Mouse (Mus musculus) layer of hippocampus, adult 8-10 months (tissue): ENCODE results near the gene Pdia6. TPM values are rescaled to one million over a fixed set of nuclear protein-coding genes. Genes with fewer than 3 reads are reported as not detected.

Source experiments
- DNase-seq, 2 experiments: peaks; one replicate each; pipeline ENCODE4 v3.0.0; 2022; ENCODE audit warnings: low spot score in 2 of 2
- total RNA-seq, 4 experiments: library from RNA; stranded (reverse); gene quantifications; 2 replicates each; pipeline ENCODE4 v1.2.4; 2022

Pdia6 gene
- total RNA-seq, result 100 to 1,000 TPM; 101 to 184 (median 146) TPM

DNA sequence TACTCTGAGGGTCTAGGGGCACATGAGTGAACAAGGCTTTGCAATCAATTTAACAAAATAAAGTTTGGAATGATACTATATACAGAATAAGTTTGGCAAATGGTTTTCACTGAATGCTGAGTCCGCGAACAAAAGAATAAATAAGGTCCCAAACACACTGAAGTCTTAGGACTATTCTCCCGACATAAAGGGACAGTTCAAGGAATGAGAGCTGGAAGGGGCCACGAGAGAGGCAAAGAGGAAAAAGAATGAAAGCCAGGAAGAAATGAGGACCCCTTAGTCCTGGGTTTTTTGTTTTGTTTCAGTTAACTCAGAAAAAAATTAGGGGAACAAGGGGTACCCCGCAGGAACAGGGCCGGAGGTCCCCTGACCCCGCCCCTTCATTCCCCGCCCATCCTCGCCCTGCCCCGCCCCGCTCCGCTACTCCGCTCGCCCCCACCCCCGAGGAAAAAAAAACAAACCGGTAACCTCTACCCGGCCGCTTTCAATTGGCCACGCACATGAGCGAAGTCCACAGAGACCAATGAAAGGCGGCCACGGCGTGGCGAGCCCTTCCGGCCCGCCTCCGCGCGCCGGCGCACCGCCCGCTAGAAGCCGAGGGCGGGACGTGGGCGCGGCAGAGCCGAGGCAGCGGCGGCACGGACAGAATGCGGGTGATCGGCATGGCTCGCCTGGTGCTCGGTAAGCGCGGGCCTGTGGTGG is at the start of gene Pdia6:
Gene Pdia6 (plus strand): TSS at position 575 of the 702 bp plus-strand sequence.
- DNase-seq, result peak; percentile 82 to 88

DNA sequence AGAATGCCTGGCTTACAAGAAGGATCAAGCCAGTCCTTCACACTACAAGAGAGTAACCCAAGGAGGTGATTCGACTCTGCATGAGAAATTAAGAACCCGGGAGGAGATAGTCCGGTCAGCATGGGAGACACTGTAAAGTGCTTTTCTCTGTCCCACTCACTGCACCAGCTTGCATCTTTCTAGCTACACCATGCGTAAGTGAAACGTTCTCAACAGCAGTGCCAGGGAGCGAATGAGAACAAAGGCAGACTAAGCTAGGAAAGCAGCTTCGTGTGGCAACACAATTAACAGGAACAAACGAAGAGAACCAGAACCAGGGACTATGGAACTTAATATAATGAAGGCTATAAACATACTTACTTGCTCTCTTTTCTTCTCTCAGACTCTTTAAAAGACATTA is 48.0 kb upstream of the Pdia6 start:
- no peak for DNase-seq

DNA sequence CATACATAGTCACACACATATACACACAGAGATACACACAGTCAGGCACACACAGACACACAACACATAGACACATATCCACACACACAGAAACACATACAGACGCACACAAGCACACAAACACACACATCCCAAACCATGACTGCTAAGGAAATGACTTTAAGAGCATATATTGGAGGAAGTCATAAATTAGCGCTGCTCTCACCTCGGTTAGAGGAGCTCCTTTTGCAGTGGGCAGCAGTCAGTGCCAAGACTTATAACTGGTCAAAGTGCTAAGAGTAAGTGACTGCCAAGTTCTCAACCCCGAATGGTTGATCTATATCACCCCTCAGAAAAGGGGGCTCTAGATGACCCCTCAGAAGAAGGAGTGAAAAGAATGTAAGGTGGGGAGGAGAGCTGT is 47.2 kb upstream of the Pdia6 start:
- no peak for DNase-seq

DNA sequence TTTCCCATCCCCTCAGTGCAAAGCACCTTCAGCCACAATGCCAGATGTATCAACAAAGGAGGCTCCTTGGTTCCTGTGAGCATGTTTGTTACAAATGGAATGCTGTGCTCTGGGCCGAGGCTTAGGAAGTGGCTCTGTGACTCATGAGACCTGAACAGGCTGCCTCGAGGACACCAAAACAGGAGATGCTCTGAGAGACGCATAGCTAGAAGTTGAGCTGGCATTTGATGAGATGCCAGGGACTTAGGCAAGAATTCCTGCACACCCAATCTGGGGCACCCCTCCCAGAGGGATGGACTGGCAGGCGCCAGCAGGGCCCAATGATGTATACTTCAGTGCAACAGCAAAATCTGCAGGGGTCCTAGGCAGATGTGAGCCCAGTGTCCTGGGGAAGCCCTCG is 45.7 kb upstream of the Pdia6 start:
- DNase-seq, result no peak

DNA sequence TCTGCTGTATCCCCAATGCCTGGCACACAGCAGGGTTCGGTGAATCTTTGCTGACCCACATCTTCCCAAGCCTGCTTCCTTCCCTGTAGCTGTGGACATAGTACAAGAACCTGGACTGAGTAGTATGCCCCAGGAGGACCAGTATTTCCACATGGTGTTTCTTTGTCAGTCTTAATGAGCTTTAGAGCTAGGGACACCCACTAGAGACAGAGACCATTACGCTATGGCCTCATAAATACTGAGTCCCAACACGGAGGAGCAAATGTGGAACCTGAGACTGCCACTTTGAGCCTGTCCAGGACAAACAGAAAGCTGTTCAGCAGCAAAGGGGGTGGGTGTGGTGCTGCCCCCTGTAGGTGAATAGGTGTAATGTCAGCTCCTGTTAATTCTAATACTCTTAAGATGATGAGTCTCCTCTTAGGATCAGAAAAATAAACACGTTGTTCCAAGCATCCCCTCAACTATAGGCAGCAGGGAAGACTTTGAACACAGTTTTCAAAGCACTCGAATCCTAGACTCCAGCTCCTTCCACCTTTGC is 44.4 kb upstream of the Pdia6 start:
- DNase-seq, result no peak

DNA sequence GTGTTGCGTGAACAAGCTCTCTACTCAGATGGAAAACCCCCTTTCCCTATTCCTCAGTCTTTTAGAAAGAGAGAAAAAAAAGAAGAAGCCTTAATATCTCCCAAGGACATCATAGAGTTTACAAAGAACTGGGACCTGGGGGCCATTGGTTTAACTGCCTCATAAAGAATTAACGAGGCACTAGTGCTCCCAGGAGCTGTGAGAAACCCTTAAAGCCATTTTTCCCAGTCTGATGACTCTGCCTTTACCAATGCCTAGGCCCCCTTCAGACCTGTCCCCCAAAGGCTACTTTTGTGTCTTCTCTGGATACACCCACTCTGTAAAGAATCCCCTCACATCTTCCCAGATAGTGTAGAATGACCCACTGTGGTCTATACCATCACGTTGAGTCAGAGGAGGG is 43.3 kb upstream of the Pdia6 start:
- DNase-seq, result no peak

DNA sequence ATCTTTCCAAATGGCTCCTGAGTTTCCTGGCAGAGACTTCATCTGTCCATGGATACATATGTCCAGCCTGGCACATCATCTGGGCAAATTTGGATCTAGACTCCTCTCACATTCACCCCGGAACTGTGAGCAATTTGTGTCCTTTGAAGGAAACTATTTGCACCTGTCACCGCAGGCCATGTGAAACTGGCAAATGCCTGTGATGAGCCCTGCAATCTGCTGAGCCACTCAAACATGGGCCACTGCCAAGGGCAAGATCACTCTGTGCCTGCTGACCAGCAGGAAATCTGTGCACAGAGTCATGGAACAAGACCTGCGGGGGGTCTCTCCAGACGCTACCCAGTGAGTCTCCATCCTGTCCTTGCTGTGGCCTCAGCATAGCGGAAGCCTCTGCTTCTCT is 41.3 kb upstream of the Pdia6 start:
- DNase-seq, result no peak

DNA sequence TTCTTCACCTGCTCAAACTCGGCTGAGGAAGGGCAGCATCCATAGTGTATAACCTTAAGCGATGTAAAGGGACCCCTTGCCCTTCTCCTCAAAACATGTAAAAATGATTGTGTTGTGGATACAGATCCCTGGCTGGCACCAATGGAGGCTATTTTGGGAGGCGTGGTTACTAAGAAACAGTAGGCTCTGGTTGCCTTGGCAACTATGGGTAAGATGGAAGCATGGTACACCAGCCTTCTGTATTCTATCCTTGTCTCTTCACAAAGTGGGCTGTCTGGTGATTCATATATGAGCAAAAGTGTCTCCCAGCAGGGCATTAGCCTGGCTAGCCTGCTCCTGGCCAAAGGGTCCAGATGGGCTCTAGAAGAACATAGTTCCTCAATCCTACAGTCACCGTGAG is 38.4 kb upstream of the Pdia6 start:
- DNase-seq, result peak; percentile 67 to 69

DNA sequence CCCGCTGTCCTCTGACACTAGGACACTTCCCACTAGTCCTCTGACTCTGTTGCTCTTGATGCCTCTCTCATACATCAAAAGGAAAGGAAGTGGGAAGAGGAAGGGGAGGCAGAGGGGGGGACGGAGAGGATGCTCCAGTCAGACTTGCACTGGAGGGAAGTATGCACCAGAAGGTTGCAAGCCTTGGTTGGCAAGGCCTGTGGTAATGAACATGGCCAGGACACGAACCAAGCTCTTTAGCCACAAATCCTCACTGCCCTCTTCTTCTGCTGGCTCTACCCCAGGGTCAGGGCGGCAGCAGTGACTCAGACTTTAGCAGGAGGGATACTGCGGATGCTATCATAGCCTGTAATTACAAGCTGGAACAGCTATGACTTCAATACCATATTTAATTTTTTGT is 35.8 kb upstream of the Pdia6 start:
- DNase-seq, result no peak

DNA sequence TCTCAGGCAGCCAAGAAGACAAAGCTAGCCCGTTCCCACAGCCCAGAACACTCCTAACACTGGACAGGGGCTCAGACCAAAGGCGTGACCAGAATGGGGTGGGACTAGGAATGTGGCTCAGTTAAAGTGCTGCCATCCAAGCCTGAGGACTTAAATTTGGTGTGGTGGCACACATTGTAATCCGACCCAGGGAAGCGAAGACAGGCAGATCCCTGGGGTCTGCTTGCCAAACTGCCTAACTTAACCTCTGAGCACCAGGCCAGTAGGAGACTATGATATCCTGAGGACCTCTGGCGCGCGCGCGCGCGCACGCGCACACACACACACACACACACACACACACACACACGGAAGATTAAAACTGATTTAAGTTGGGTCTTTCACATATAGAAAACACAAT is 34.8 kb upstream of the Pdia6 start:
- DNase-seq, result no peak

DNA sequence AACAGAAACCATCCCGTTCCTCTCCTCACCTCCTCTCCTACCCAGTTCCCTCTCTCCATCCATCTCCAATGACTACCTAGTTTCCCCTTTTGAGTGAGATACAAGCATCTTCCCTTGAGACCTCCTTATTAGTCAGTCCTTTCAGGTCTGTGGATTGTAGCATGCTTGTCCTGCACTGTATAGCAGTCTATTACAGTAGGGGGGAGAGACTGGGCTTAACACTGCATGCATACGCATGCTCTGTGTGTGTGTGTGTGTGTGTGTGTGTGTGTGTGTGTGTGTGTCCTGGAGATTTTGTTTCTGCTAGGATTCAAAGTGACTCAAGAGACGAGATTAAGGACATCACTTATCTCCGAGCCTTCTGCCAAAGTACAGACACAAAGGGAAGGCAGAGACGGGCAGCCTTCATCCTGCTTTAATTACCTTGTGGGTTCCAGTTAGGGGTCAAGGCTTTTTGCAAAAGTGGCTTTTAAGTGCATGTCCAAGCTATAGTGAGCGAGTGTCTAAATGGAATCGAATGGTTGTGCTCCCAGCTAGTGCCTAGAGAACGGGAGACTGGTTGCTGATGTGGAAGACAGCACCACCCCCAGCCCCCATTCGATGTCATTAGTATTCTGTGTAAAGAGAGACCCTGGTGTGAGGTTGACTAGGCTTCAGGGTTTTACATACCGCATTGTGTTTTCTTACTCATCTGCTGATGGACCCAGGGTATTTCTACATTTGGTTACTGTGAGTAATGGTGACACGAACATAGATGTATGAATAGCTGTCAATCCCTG is 30.6 kb upstream of the Pdia6 start:
- no peak for DNase-seq

DNA sequence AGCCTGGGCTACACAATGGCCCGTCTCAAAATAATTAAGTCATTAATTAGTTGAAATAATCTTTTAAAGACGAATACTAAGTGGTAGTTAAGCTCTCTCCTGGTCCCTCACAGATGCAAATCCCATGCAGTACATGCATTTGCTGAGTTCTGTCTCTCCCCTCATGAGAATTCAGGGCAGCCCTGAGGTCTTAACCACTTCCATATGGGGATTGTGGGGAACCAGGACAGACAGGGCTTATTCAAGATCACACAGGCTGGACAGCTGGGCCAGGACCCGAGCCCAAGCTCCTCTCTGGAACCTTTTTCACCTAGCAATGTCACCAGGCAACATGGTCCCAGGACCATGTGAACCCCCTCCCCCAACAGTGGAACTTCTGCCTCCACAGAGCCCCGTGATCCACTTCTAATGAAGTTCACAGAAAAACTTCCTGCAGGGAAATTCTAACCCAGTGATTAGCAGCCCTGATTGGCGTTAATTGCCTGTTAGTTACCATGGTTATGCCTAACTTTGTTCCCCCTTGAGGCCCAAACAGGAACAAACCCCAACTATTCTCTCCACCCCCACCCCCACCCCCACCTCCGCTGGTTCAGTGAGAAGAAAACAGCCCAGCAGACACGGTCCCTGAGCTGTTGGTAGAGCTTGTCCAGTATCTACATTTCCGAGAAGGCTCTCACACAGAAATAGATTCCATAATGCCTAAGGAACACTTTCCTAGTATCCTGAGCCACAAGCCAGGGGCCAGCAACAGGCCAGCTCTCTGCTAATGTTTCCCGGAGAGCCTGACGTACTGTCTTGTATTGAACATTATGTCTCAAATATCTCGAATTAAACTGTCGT is 27.5 kb upstream of the Pdia6 start:
- DNase-seq, result no peak

DNA sequence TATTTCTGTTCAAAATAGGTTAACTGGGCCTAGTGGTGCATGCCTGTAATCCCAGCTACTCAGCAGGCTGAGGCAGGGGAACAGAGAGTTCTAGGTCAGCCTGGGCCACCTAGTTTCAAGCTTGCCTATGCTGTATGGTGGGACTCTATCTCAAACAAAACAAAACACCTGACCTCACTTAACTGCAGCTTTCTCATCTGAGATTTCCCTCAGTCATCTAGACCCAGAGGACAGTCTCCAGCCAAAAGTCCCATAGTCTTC is 27.0 kb upstream of the Pdia6 start:
- DNase-seq, result no peak

DNA sequence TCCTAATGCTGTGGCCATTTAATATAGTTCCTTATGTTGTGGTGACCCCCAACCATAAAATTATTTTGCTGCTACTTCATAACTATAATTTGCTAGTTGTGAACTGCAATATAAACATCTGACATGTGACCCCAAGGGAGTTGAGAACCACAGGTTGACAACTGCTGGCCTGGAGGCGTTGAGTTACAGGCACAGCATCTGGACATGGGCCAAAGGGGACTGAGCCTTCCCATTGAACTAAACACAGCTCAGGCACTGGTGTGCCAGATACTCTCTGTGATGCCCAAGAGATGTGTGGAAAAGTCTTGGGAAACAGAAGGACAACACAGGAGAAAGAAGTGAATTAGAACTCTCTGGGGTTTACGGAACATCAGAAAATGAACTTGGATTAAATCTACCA is 25.3 kb upstream of the Pdia6 start:
- no peak for DNase-seq

DNA sequence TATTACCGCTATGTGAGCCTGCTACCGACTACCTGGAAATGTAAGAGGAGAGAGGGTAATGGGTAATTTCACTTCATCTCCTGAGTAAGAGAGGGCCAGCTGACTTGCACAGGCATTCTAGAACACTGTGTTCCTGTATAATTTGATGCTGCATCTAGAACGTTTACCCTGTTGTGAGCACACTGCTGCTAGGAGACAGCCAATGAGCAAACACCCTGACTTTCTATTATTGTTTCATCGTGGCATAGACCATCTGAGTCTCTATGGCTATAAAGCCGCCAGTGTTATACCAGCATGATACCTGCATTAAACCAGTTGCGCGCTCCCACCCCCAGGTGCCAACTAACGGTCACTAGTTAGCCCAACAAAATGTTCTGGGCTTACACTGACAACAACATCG is 24.7 kb upstream of the Pdia6 start:
- peak in 1 of 2 experiments; percentile 58 for DNase-seq

DNA sequence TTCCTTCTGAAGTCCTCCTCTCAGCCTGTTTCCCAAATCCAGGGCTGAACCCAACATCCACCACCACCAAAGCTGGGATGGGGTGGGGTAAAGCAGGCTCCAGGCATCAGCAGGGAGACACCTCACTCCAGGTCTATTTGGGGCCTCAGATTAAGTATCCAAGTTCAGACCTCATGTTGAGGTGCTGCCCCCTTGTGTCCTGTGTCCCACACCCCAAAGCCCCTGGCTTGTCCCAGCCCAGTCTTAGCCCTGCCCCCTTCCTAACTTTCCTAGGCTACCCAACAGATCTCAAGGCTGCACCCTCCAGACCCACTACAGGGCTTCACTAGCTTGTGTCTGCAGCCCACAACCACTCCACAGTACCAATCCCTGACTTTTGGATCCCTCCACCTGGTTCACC is 24.3 kb upstream of the Pdia6 start:
- DNase-seq, result no peak

DNA sequence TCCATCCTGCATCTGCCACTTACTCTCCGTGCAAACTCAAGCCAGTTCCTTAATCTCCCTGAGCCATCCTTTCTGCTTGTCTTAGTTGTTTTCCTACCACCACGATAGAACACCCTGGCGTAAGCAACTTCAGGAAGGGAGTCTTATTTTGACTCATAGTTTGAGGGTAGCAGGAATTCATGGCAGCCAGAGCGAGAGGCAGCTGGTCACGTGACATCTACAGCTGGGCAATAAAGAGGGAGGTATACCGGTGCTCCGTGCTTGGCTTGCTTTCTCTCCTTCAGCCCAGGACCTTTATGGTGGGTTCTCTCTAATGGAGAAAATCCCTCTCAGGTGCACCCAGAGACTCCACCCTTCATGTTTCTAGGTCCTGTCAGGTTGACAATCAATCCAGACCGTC is 15.4 kb upstream of the Pdia6 start:
- DNase-seq, result no peak

DNA sequence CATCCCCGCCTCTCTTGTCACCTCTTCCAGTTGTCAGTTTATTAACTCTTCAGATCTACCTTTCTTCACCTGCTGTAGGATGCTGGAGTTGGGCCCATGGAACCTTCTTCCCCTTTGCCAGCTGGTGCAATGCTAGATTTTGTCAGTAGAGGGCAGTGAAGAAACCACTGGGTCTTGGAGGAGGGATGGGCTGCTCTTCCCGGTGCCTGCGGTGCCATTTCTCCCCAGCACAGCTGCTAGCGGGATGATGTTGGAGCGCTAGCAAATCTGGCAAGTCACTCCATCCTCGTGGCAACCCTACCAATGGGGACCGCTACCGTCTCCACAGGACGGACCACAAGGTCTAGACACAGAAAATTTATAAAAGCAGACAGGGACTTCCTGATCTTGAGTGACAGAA is 13.3 kb upstream of the Pdia6 start:
- peak; percentile 58 to 68 for DNase-seq

DNA sequence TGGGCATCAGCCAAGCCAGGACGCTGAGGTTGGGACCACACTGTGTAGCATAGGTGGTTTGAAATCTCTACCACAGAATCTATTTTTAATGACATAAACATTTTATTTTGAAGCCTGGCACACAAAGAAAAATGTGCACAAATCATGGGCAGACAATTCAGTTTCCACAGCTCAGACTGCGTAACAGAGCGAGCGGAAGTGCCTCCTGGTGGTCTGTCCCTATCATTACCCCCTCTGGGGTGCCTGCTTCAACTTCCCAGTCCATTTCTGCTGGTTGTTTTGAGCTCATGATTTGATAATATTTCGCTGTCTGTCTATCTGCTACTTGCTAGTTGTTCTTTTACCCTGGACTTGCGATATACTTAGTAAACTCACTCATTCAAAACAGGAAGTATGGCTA is 10.7 kb upstream of the Pdia6 start:
- no peak for DNase-seq

DNA sequence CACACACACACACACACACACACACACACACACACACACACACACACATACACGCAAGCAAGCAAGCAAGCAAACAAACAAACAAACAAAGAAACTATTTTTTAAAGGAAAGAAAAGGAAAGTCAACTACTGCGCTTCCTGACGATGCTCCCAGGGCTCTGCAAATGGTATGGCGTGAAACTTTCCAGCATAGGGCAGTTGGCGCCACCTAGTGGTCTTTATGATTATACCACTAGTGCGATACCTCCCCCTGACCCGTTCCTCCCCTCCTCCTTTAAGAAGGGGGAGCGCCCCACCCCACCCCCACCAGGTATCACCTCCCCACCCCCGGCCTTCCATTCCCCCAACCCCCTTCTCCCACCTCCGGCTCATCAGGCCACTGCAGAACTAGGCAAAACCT is 9.4 kb upstream of the Pdia6 start:
- DNase-seq, result peak in 1 of 2 experiments; percentile 67

DNA sequence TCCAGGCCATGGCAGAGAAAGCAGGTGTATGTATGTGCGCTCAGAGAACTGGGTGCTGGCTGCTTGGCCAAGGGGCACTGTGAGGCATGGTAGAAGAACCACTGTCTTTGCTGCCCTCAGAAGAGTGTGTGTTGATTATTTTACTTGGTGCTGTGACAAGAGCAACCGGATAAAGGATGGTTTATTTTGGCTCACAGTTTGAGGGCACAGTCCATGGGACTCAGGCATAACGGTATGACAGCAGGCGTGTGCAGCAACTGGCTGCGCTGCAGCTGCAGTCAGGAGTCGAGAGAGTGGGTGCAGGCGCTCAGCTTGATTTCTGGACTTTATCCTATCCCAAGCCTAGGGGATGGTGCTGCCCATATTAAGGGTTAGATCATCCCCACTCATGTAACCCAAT is 7.9 kb upstream of the Pdia6 start:
- DNase-seq, result no peak

DNA sequence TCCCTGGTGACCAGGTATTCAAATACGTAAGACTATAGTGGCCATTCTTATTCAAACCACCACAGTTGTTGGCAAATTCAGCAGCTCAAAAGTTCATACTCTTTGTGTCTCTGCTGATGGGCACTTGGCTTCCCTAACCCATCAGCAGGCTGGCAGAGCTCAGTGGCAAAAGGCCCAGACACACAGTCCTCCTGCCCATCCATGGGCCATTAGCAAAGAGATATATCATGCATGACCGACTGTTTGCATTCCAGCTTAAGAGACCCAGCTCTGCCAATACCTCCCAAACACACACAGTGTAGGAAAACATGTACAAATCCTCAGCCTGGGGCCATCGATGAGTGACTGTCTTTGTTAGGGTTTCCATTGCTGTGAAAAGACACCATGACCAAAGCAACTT is 5.3 kb upstream of the Pdia6 start:
- DNase-seq, result no peak
